Mouse (Mus musculus): ENCODE results near the gene Lasp1. TPM values are rescaled to one million over a fixed set of nuclear protein-coding genes. Genes with fewer than 3 reads are reported as not detected.
A peak's percentile ranks its signal among the peaks of the same experiment; 100 is the strongest.

Gene Lasp1
- polyA plus RNA-seq, 1 experiment from 2014 or later, result 62.6 TPM

DNA sequence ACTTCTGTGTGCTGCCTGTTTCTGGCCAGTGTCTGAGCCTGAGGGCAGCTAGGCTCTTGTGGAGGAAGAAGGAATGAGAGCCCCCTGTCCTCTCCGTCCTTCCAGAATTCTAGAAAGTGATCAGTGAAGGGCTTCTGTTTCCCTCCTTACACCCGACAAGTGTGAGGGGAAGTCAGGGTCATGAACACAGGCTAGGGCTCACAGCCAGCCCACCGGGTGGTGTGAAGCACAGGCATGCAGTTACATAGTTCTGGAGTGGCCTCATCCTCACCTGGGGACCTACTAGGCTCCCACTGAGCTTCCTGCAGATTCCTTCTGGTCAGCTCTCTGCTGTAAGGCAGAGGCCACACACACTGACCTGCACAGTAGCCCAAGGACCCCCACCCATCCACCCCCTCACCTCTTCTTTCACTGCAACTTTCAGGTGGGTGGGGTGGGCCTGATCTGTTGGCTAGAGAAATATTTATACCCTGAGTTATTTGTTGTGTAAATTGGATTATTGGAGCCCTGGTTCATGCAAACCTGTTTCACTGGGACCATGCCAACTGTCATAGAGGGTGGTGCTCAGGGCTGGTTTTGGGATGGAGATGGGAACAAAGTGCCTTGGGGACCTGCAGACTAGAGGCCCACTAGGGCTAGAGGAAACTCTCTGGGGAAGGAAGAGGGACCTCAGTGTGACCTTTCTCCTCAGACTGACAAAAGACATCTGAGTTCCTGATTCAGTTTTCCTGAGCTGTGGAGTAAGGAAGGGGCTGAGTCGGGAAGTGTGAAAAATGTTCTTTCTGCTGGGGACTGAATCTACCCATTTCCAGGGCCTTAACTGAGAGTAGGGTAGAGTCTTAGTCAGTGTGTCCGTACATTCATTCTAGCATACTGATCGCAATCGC is 10.7 kb downstream of the Lasp1 start:
- H3K27ac ChIP-seq (replicated peaks; ENCODE audit: low read depth, low read length), result peak overlapping the region; percentile 35; the same call in 1 of the 2 replicates
- peaks cover 3% of the 10 kb centered on the region; the same call in 1 of the 2 replicates for H3K36me3 ChIP-seq (replicated peaks; ENCODE audit: control insufficient read depth, insufficient read depth, low read depth, low read length)
- H3K4me1 ChIP-seq (ENCODE audit: control insufficient read depth, insufficient read depth, low read length), result peaks cover 48% of the 10 kb centered on the region
- 54% methylated on average over 7 of the region's 7 CpGs for WGBS
- no peak for DNase-seq (ENCODE audit: low spot score)
- H3K9me3 ChIP-seq (replicated peaks; ENCODE audit: control insufficient read depth, low read length), result no peaks in the 10 kb centered on the region
- H3K4me2 ChIP-seq (ENCODE audit: low read depth, low read length), result no peak overlapping the region
- no peak for ATAC-seq (replicated peaks; ENCODE audit: insufficient number of reproducible peaks, low FRiP score, low TSS enrichment, low read depth)
- peak overlapping the region; percentile 2; the same call in 1 of the 2 replicates for H3K9ac ChIP-seq (replicated peaks; ENCODE audit: low read length)
- no peak overlapping the region for H3K4me3 ChIP-seq (ENCODE audit: low read depth, low read length)
- no peaks in the 10 kb centered on the region for H3K27me3 ChIP-seq (ENCODE audit: control insufficient read depth, insufficient read depth, low read length)

DNA sequence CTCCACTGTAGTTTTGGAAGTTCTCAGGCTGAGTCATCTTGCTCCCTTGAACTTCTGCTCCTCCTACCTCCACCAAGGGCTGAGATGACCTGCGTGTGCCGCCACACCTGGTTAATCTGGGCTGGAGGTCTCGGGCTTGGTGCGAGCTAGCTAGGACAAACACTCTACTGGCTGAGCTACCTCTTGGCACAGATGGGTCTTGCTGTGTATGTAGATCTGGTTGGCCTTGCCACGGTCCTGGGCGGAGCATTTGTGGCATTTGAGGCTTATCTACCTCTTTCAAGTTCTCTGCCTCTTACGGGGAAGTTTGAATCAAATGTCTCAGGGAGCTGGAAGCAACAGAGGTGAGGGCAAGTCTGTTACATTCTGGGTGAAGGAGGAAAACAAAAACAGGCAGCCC is 11.6 kb downstream of the Lasp1 start:
- H3K27ac ChIP-seq (replicated peaks; ENCODE audit: low read depth, low read length), result no peak overlapping the region
- 71% methylated on average over 7 of the region's 7 CpGs for WGBS
- no peak for DNase-seq (ENCODE audit: low spot score)

DNA sequence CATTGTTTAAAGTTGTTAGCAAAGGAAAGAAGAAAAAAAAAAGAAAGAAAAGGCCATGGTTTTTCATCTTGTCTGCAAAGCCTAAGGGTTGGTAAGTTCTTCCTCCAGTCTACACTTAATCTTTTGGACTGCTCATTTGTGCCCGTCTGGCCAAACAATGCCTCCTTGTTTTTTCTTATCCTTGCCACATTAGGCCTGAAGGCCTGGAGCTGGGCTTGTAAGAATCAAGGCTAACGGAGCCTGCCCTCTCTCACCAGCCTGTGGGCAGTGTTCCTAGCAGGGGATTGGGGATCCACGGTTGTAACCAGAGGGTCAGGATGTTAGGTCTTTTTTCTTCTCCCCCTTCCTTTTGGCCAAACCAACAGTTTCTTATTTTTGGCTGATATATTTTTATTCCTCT is 12.2 kb downstream of the Lasp1 start:
- Histone ChIP-seq H3K4me2 (ENCODE audit: low read depth, low read length) (no peak overlapping the region), H3K27me3 (ENCODE audit: control insufficient read depth, insufficient read depth, low read length) (no peaks in the 10 kb centered on the region), H3K4me1 (ENCODE audit: control insufficient read depth, insufficient read depth, low read length) (peaks cover 38% of the 10 kb centered on the region), H3K9ac (replicated peaks; ENCODE audit: low read length) (no peak overlapping the region), H3K36me3 (replicated peaks; ENCODE audit: control insufficient read depth, insufficient read depth, low read depth, low read length) (peaks cover 3% of the 10 kb centered on the region; the same call in 1 of the 2 replicates), H3K4me3 (ENCODE audit: low read depth, low read length) (no peak overlapping the region), H3K9me3 (replicated peaks; ENCODE audit: control insufficient read depth, low read length) (no peaks in the 10 kb centered on the region), H3K27ac (replicated peaks; ENCODE audit: low read depth, low read length) (no peak overlapping the region; the same call in 1 of the 2 replicates)
- ATAC-seq (replicated peaks; ENCODE audit: insufficient number of reproducible peaks, low FRiP score, low TSS enrichment, low read depth) (no peak), DNase-seq (ENCODE audit: low spot score) (peak; percentile 20)
- WGBS, result 10% methylated on average over 3 of the region's 3 CpGs

More for the DNA sequence above, 11.6 kb downstream of the Lasp1 start:
- peaks cover 42% of the 10 kb centered on the region for H3K4me1 ChIP-seq (ENCODE audit: control insufficient read depth, insufficient read depth, low read length)
- H3K4me2 ChIP-seq (ENCODE audit: low read depth, low read length), result no peak overlapping the region
- ATAC-seq (replicated peaks; ENCODE audit: insufficient number of reproducible peaks, low FRiP score, low TSS enrichment, low read depth), result no peak
- H3K9ac ChIP-seq (replicated peaks; ENCODE audit: low read length), result no peak overlapping the region
- no peak overlapping the region for H3K4me3 ChIP-seq (ENCODE audit: low read depth, low read length)
- peaks cover 3% of the 10 kb centered on the region; the same call in 1 of the 2 replicates for H3K36me3 ChIP-seq (replicated peaks; ENCODE audit: control insufficient read depth, insufficient read depth, low read depth, low read length)
- H3K27me3 ChIP-seq (ENCODE audit: control insufficient read depth, insufficient read depth, low read length), result no peaks in the 10 kb centered on the region
- H3K9me3 ChIP-seq (replicated peaks; ENCODE audit: control insufficient read depth, low read length), result no peaks in the 10 kb centered on the region

DNA sequence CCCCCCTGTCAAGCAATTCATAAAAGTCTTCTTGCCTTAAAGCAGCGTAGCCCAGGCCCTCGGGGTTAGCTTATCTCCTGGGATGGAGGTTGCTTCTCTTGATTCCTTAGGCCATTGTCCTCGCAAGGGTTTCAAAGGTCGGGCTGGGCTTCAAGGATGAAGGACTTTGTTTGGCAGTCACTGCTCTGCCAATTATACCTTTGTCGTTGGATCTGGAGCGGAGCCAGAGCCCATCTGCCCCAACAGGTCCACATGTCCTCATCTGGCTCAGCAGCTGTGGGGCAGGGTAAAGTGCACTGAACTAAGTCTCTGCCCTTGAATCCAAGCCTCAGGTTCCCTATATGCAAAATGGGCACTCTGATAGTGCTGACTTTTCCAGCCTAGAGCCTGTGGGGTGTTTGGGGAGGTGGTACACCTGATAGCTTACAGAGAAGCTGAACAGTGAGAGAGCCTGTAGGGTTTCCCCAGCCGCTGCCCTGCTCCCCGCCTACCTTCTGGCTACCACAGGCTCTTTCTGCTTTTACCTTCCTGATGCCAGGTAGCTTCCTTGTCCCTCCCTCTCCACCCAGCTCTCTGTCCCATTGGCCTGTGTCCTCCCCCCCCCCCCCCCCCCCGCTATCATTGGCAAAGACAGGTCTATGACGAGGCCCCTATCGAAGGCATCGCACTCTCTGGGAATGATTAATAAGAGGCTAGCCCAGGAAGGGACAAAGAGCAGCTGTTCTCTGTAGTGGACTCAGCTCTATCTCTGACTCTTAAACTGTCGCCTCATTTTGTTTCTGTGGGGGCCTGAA is 13.0 kb downstream of the Lasp1 start:
- peaks cover 3% of the 10 kb centered on the region; the same call in 1 of the 2 replicates for H3K36me3 ChIP-seq (replicated peaks; ENCODE audit: control insufficient read depth, insufficient read depth, low read depth, low read length)
- no peak for DNase-seq (ENCODE audit: low spot score)
- H3K4me1 ChIP-seq (ENCODE audit: control insufficient read depth, insufficient read depth, low read length), result peaks cover 41% of the 10 kb centered on the region
- H3K27me3 ChIP-seq (ENCODE audit: control insufficient read depth, insufficient read depth, low read length), result no peaks in the 10 kb centered on the region
- no peak overlapping the region; the same call in 1 of the 2 replicates for H3K9ac ChIP-seq (replicated peaks; ENCODE audit: low read length)
- H3K27ac ChIP-seq (replicated peaks; ENCODE audit: low read depth, low read length), result peak overlapping the region; percentile 56; the same call in 1 of the 2 replicates
- WGBS, result 32% methylated on average over 12 of the region's 13 CpGs
- no peak overlapping the region; the same call in 1 of the 2 replicates for H3K4me2 ChIP-seq (ENCODE audit: low read depth, low read length)
- no peak overlapping the region for H3K4me3 ChIP-seq (ENCODE audit: low read depth, low read length)
- ATAC-seq (replicated peaks; ENCODE audit: insufficient number of reproducible peaks, low FRiP score, low TSS enrichment, low read depth), result 0 out of 2 replicates have a peak, but pooled peaks have one; percentile 11
- H3K9me3 ChIP-seq (replicated peaks; ENCODE audit: control insufficient read depth, low read length), result no peaks in the 10 kb centered on the region

DNA sequence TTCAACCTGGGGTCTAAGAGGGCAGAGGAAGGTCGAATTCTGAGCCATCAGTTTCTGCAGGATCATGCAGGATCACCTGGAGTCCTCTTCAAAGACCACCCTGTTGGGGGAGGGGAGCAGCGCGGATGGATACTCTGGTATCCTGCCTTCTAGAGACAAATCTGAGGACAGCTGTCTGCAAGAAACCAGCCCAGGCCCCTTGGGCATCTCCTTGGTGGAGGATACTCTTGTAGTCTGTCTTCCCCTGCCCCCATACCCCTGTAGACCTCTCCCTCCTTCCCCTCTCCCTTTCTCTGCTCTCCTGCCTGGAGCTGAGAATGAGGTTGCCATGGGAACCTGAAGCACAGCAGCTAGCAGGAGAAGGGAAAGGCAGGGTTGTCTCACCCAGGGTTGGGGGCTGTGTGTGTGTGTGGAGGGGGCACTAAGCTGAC is 13.7 kb downstream of the Lasp1 start:
- H3K9ac ChIP-seq (replicated peaks; ENCODE audit: low read length), result peak overlapping the region; percentile 25
- 13% methylated on average over 3 of the region's 3 CpGs for WGBS
- peak; percentile 66 for ATAC-seq (replicated peaks; ENCODE audit: insufficient number of reproducible peaks, low FRiP score, low TSS enrichment, low read depth)

DNA sequence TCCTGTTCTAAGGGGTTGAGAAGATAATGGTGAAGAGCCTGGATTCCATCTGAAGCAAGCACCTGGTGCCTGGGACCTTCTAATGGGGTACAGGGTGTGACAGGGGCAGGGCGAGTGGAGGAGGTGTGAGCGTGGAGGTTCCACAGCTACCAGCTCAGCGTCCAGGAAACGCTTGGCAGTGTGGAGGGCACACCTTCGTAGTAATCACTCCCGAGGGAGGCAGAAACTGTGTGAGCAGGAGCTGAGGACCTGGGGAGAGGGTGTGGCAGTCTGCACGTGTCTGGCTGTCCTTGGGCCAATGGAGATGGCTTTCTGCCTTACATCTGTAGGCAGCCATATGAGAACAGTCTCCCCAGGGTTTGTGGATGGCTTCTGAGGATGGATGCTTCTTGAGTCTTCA is 14.3 kb downstream of the Lasp1 start:
- 53% methylated on average over 7 of the region's 7 CpGs for WGBS
- Histone ChIP-seq H3K36me3 (replicated peaks; ENCODE audit: control insufficient read depth, insufficient read depth, low read depth, low read length) (peaks cover 3% of the 10 kb centered on the region; the same call in 1 of the 2 replicates), H3K4me3 (ENCODE audit: low read depth, low read length) (no peak overlapping the region), H3K4me2 (ENCODE audit: low read depth, low read length) (no peak overlapping the region), H3K9me3 (replicated peaks; ENCODE audit: control insufficient read depth, low read length) (no peaks in the 10 kb centered on the region), H3K4me1 (ENCODE audit: control insufficient read depth, insufficient read depth, low read length) (peaks cover 42% of the 10 kb centered on the region), H3K9ac (replicated peaks; ENCODE audit: low read length) (peak overlapping the region; percentile 25; the same call in 1 of the 2 replicates), H3K27ac (replicated peaks; ENCODE audit: low read depth, low read length) (no peak overlapping the region), H3K27me3 (ENCODE audit: control insufficient read depth, insufficient read depth, low read length) (no peaks in the 10 kb centered on the region)
- DNase-seq (ENCODE audit: low spot score), result no peak
- no peak; the same call in 1 of the 2 replicates for ATAC-seq (replicated peaks; ENCODE audit: insufficient number of reproducible peaks, low FRiP score, low TSS enrichment, low read depth)

More for the DNA sequence above, 13.7 kb downstream of the Lasp1 start:
- H3K36me3 ChIP-seq (replicated peaks; ENCODE audit: control insufficient read depth, insufficient read depth, low read depth, low read length), result peaks cover 3% of the 10 kb centered on the region; the same call in 1 of the 2 replicates
- H3K27me3 ChIP-seq (ENCODE audit: control insufficient read depth, insufficient read depth, low read length), result no peaks in the 10 kb centered on the region
- peak; percentile 75 for DNase-seq (ENCODE audit: low spot score)
- H3K9me3 ChIP-seq (replicated peaks; ENCODE audit: control insufficient read depth, low read length), result no peaks in the 10 kb centered on the region
- peak overlapping the region; percentile 56; the same call in 1 of the 2 replicates for H3K27ac ChIP-seq (replicated peaks; ENCODE audit: low read depth, low read length)
- peak overlapping the region; percentile 16; the same call in 1 of the 2 replicates for H3K4me2 ChIP-seq (ENCODE audit: low read depth, low read length)
- no peak overlapping the region for H3K4me3 ChIP-seq (ENCODE audit: low read depth, low read length)
- peaks cover 43% of the 10 kb centered on the region for H3K4me1 ChIP-seq (ENCODE audit: control insufficient read depth, insufficient read depth, low read length)

DNA sequence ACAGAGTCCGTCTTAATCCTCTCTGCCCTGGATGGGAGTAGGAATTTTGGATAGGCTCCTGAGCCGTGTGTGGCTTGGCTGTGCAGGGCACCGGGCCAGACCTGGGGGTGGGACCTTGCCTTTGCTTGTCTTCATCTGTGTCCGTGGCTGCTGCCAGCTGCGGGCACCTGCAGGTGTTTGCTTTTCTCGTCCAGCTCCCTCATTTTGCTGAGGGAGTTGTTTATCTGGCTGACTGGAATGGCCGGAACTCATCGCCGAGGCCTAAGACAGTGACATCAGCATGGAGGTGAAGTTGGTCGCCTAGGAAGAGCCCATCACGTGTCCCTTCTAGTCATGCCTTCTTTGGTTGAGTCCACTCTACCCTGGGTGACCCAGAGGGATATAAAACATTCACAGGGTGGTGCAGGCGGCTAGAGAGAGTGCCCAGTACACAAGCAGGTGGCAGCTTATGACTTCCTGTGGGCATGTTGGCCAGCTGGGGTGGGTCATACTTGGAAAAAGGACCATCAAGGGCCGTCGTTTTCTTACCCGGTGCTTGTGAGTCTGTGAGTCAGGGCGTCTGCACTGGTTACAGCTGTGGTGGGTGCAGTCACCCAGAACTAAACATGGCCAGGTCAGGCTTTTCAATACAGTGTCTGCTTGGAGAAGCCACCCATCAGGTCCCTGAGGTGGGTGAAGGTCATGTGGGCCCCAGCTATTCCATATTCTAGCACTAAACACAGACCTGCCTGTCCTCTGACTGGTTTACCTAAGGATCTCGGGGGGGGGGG is 15.1 kb downstream of the Lasp1 start:
- H3K27me3 ChIP-seq (ENCODE audit: control insufficient read depth, insufficient read depth, low read length), result no peaks in the 10 kb centered on the region
- peaks cover 41% of the 10 kb centered on the region for H3K4me1 ChIP-seq (ENCODE audit: control insufficient read depth, insufficient read depth, low read length)
- H3K4me2 ChIP-seq (ENCODE audit: low read depth, low read length), result no peak overlapping the region
- H3K36me3 ChIP-seq (replicated peaks; ENCODE audit: control insufficient read depth, insufficient read depth, low read depth, low read length), result peaks cover 2% of the 10 kb centered on the region; the same call in 1 of the 2 replicates
- WGBS, result 80% methylated on average over 17 of the region's 17 CpGs
- H3K9ac ChIP-seq (replicated peaks; ENCODE audit: low read length), result no peak overlapping the region
- H3K9me3 ChIP-seq (replicated peaks; ENCODE audit: control insufficient read depth, low read length), result no peaks in the 10 kb centered on the region
- no peak overlapping the region for H3K27ac ChIP-seq (replicated peaks; ENCODE audit: low read depth, low read length)
- ATAC-seq (replicated peaks; ENCODE audit: insufficient number of reproducible peaks, low FRiP score, low TSS enrichment, low read depth) (no peak), DNase-seq (ENCODE audit: low spot score) (no peak)
- no peak overlapping the region for H3K4me3 ChIP-seq (ENCODE audit: low read depth, low read length)

All from embryonic facial prominence, embryonic 11.5 days (tissue).